Mouse (Mus musculus) megakaryocyte, adult 5-6 weeks (primary cell): ENCODE data around the gene N4bp3. TPM values are rescaled to one million over a fixed set of nuclear protein-coding genes. Genes with fewer than 3 reads are reported as not detected.
"Not testable (repeated sequence)": the region's sequence is repeated elsewhere in the genome, so short reads cannot be mapped to it uniquely, and the experiment has no call there.

Experiments used
- ATAC-seq: 2 replicates; pipeline ENCODE4 v1.8.0; 2016; ENCODE audit warnings: mild to moderate bottlenecking, inconsistent platforms; ENCODE audit not compliant: poor library complexity, severe bottlenecking
- total RNA-seq, 2 experiments: library from RNA; stranded (forward) in 1 of 2; stranded (reverse) in 1 of 2; fragments of 153-499, 151-499 nt in 1 of 2; fragments of 221-1000, 200-1000 nt in 1 of 2; gene quantifications; 2 replicates each; pipeline versions ENCODE4 v1.2.3 to v1.2.4; 2015 to 2017

The N4bp3 gene
- total RNA-seq, 2 experiments from 2014 or later = 0.80 to 2.9 TPM

GRCm38 (mm10) chr11:51654891-51655290 lies 4.2 kb upstream of the N4bp3 start:
- no peak for ATAC-seq

- ATAC-seq = no peak
Measured at GRCm38 (mm10) chr11:51653736-51654135, 3.1 kb upstream of the N4bp3 start.

- no peak for ATAC-seq
Measured at GRCm38 (mm10) chr11:51652889-51653418, 2.3 kb upstream of the N4bp3 start.

- ATAC-seq = peak; percentile 15; the same call in 1 of the 2 replicates
Measured at GRCm38 (mm10) chr11:51650261-51650660, 381 bp downstream of the N4bp3 start.

- ATAC-seq = peak; percentile 45; the same call in 1 of the 2 replicates
Measured at GRCm38 (mm10) chr11:51649889-51650199, 798 bp downstream of the N4bp3 start.

GRCm38 (mm10) chr11:51649111-51649888 lies 1.3 kb downstream of the N4bp3 start:
- no peak for ATAC-seq

GRCm38 (mm10) chr11:51648566-51648965 lies 2.1 kb downstream of the N4bp3 start:
- no peak for ATAC-seq

- no peak for ATAC-seq
Measured at GRCm38 (mm10) chr11:51646751-51647667, 3.6 kb downstream of the N4bp3 start.

GRCm38 (mm10) chr11:51646245-51646644 lies 4.4 kb downstream of the N4bp3 start:
- no peak for ATAC-seq

GRCm38 (mm10) chr11:51645293-51645692 lies 5.3 kb downstream of the N4bp3 start:
- no peak for ATAC-seq

- ATAC-seq = peak; percentile 91
Measured at GRCm38 (mm10) chr11:51644217-51644616, 6.4 kb downstream of the N4bp3 start.

GRCm38 (mm10) chr11:51643761-51644160 lies 6.9 kb downstream of the N4bp3 start:
- peak; percentile 37 for ATAC-seq

- no peak for ATAC-seq
Measured at GRCm38 (mm10) chr11:51643202-51643601, 7.4 kb downstream of the N4bp3 start.

GRCm38 (mm10) chr11:51640748-51641147 lies 9.9 kb downstream of the N4bp3 start:
- ATAC-seq = no peak

GRCm38 (mm10) chr11:51638497-51638896 lies 12.1 kb downstream of the N4bp3 start:
- no peak for ATAC-seq

GRCm38 (mm10) chr11:51637971-51638414 lies 12.6 kb downstream of the N4bp3 start:
- ATAC-seq = peak; percentile 78

GRCm38 (mm10) chr11:51636323-51636684 lies 14.3 kb downstream of the N4bp3 start:
- peak; percentile 53 for ATAC-seq

- ATAC-seq = peak; percentile 73
Measured at GRCm38 (mm10) chr11:51635525-51636322, 14.9 kb downstream of the N4bp3 start, which contains the start of gene Rmnd5b. Gene Rmnd5b (minus strand): TSS chr11:51635896.

GRCm38 (mm10) chr11:51635127-51635524 lies 15.5 kb downstream of the N4bp3 start:
- no peak for ATAC-seq

- ATAC-seq = no peak
Measured at GRCm38 (mm10) chr11:51633721-51634120, 16.9 kb downstream of the N4bp3 start.

- ATAC-seq = not testable (repeated sequence)
Measured at GRCm38 (mm10) chr11:51633200-51633599, 17.4 kb downstream of the N4bp3 start.
